Mouse (Mus musculus): ENCODE data around the gene Gpr21.

- no peak for TF ChIP-seq CTCF (IDR thresholded peaks at IDR 0.05; ENCODE audit: low read depth, low read length)
- TF ChIP-seq POLR2A (IDR thresholded peaks at IDR 0.05; ENCODE audit: extremely low read depth, insufficient read depth, low read length): no peak
Observed at GRCm38 (mm10) chr2:37484165-37484564, 32.0 kb upstream of the Gpr21 start.

Data from liver, adult 2 months (tissue).